Mouse (Mus musculus): ENCODE results near the gene Ly6g.
"Not testable (repeated sequence)": the region's sequence is repeated elsewhere in the genome, so short reads cannot be mapped to it uniquely, and the experiment has no call there.

The Ly6g gene

GRCm38 (mm10) chr15:75154940-75155339 is at the start of gene Ly6g:
Ly6g (plus strand) TSS chr15:75155240.
- DNase-seq (ENCODE audit: low spot score) = no peak

GRCm38 (mm10) chr15:75110424-75110823 is 44.6 kb upstream of the Ly6g start:
- not testable (repeated sequence) for DNase-seq (ENCODE audit: low spot score)

- not testable (repeated sequence) for DNase-seq (ENCODE audit: low spot score)
These were observed 43.0 kb upstream of the Ly6g start, which contains the start of gene Ly6c2 for GRCm38 (mm10) chr15:75111861-75112630. Ly6c2 (minus strand) TSS chr15:75111970.

DNA sequence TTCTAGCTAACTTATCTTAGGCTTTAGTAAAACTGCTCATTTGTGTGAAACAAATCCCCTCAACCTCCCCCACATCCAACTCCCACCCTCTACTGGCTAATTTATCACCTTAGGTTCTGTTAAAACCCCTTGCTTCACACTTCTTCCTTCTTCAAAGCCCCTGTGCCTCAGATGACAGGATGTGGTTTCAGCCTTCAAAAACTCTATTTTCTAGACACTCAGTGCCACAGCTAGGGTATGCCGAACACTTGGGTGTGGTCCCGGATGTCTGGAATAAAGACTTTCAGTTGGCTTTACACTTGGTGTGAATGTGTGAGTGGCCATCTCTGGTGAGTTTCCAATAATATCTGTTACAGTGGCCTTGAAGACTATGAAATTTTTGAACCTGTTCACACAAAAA is 38.5 kb upstream of the Ly6g start:
- no peak for DNase-seq (ENCODE audit: low spot score)

DNA sequence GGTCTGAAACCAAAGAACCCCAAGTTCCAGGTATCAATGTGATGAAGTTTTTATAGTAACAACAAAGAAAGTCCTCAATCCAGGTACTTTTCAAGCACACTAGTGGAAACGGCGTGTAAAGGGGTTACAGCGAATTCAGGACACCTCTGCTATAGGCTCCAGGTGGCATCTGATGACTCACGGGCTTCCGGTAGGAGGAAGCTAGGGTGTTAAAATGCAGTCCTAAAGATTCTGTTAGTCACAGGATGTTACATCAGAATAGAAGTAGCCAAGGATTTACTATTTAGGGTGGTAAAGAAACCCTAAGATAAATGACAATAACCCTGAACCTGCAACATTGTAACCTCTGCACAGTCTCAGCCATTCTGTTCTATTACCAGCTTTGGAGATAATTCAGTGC is 37.6 kb upstream of the Ly6g start:
- DNase-seq (ENCODE audit: low spot score) = not testable (repeated sequence)

- DNase-seq (ENCODE audit: low spot score) = peak; percentile 20
These were observed 36.3 kb upstream of the Ly6g start for GRCm38 (mm10) chr15:75118742-75119141.

- peak; percentile 48 for DNase-seq (ENCODE audit: low spot score)
These were observed 35.0 kb upstream of the Ly6g start for GRCm38 (mm10) chr15:75120066-75120465.

- DNase-seq (ENCODE audit: low spot score) = not testable (repeated sequence)
These were observed 22.7 kb upstream of the Ly6g start for GRCm38 (mm10) chr15:75132346-75132745.

DNA sequence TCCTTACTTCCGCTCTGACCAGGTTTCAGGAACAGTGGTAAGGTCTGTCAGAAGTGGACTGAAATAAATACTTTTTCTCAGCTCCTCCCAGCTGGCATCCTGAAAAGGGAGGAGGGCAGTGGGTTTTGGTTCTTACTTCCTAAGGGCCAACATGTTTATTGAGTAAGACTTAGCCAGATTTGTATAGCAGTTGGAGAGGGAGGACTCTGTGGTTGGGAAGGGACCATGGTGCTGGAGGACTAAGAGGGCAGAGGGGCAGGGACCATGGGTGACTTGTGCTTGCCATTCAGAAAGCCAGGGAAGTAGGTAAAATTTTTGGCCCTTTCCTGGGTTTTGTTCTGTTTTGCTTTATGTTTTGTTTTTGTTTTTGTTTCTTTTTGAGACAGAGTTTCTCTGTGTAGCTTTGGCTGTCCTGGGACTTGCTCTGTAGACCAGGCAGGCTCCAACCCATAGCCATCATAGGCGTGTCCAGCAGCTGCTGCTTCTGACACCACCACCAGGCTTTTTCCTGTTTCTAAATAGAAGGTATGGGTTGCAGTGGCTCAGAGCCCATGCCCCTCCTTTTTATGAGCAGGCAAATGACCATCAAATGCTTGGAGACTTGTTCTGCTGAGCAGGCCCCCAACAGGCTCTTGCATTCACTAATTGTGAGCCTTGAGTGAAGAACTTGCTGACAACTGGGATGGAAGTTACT is 19.8 kb upstream of the Ly6g start:
- DNase-seq (ENCODE audit: low spot score) = not testable (repeated sequence)

- DNase-seq (ENCODE audit: low spot score) = not testable (repeated sequence)
These were observed 17.3 kb upstream of the Ly6g start for GRCm38 (mm10) chr15:75137739-75138138.

GRCm38 (mm10) chr15:75141812-75142360 is 13.2 kb upstream of the Ly6g start:
- DNase-seq (ENCODE audit: low spot score) = peak; percentile 7

DNA sequence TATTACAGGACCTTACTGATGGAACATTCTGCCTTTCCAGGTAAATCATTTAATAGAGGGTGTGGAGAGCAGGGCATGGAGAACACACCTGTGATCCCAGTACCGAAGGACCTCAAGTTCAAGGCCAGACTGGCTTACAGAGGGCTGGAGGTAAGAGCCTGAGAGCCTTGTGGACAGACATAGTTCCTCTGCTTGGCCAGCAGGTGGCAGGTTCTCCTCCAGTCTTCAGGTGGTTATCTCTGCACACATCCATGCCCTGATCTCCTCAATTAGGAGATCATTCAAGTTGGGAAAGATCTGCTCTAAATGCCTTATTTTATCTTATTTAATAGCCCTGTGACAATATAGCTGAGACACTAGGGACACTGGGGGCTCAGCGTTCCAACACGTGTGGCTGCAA is 11.3 kb upstream of the Ly6g start:
- no peak for DNase-seq (ENCODE audit: low spot score)

- no peak for DNase-seq (ENCODE audit: low spot score)
These were observed 2.0 kb upstream of the Ly6g start for GRCm38 (mm10) chr15:75153087-75153486.

DNA sequence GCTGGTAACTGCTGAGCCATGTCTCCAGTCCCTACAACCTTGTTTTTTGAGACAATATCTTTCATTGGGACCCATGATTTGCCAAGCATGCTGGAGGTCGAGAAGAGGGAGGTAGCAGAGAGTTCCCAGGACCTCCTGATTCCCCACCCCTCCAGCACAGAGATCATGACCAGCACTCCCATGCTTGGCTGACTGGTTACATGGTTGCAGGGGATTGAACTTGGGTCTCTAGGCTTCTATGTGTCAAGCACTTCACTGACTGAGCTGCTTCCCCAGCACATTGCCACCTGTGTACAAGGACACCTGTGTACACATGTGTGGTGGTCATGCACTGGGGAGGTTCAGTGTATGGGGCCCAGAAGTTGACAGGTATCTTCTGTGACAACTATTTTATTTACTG is 2.6 kb downstream of the Ly6g start:
- DNase-seq (ENCODE audit: low spot score) = no peak

GRCm38 (mm10) chr15:75175506-75175905 is 20.5 kb downstream of the Ly6g start:
- DNase-seq (ENCODE audit: low spot score) = peak; percentile 55

DNA sequence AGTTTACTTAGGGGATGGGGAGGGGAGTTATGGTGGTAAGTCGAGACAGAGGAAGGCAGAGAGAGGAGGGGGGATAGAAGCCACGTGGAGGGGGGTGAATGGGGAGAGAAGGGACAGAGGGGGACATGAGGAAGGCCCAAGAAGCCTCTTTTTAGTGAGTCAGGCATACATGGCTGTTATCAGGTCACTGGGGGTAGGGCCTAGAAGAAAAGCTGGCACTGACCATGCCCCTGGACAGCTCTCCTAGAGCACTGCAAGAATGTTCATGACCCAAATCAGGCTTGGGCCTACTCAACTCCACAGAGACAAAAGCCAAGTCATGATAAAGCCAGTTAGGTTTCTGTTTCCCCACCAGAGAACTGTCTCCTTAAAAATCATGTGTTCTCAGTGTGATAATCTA is 31.3 kb downstream of the Ly6g start:
- no peak for DNase-seq (ENCODE audit: low spot score)

GRCm38 (mm10) chr15:75189116-75189515 is 34.1 kb downstream of the Ly6g start:
- DNase-seq (ENCODE audit: low spot score) = peak; percentile 52

- DNase-seq (ENCODE audit: low spot score) = not testable (repeated sequence)
These were observed 35.5 kb downstream of the Ly6g start for GRCm38 (mm10) chr15:75190560-75190959.
